Mouse (Mus musculus) brain, embryonic 14.5 days (tissue): ENCODE measurements around the gene Nlgn1.

ENCODE experiments used
- CTCF ChIP-seq: fragments of 200-500 bp; IDR thresholded peaks from 2 replicates; pipeline ENCODE4 v1.5.1; 2012; ENCODE audit warnings: inconsistent platforms, mild to moderate bottlenecking, moderate library complexity, borderline replicate concordance; ENCODE audit not compliant: insufficient read depth, insufficient read length; ENCODE audit errors: extremely low read depth
- POLR2A ChIP-seq: fragments of 200-500 bp; IDR thresholded peaks from 2 replicates; pipeline ENCODE4 v1.6.1; 2012; ENCODE audit warnings: mild to moderate bottlenecking, inconsistent platforms, borderline replicate concordance; ENCODE audit not compliant: poor library complexity, insufficient read depth, insufficient read length, severe bottlenecking; ENCODE audit errors: extremely low read depth

GRCm38 (mm10) chr3:25575526-25575925, 756.7 kb downstream of the Nlgn1 start:
- TF ChIP-seq POLR2A = no peak
- TF ChIP-seq CTCF = no peak
